Mouse (Mus musculus) frontal cortex, adult 2 months (tissue): ENCODE measurements at regions not wholly inside any gene's neighbourhood (a gene's known extent, or its start where the extent isn't known, plus 50 kb on each side); places are given as distances from the start of the nearest gene placed in this dataset.
A peak's percentile ranks its signal among the peaks of the same experiment; 100 is the strongest.

Experiments
- DNase-seq, 2 experiments: peaks; one replicate each; pipeline ENCODE4 v3.0.0; 2022; ENCODE audit warnings: low spot score in 1 of 2; ENCODE audit errors: extremely low spot score in 1 of 2

- no peak for DNase-seq
Observed at GRCm38 (mm10) chr12:13100505-13101354, 148.3 kb downstream of the Ddx1 start.

GRCm38 (mm10) chr12:13094111-13094851 is 152.6 kb upstream of the Mycn start:
- peak; percentile 23 to 67 for DNase-seq

GRCm38 (mm10) chr12:13085951-13086350 is 144.2 kb upstream of the Mycn start:
- no peak for DNase-seq

- no peak for DNase-seq
Observed at GRCm38 (mm10) chr12:13085484-13085883, 143.8 kb upstream of the Mycn start.

GRCm38 (mm10) chr12:13083337-13084054 is 141.8 kb upstream of the Mycn start:
- DNase-seq, result peak in 1 of 2 experiments; percentile 28

GRCm38 (mm10) chr12:13080791-13081190 is 139.1 kb upstream of the Mycn start:
- DNase-seq, result no peak

GRCm38 (mm10) chr12:13079832-13080231 is 138.1 kb upstream of the Mycn start:
- peak in 1 of 2 experiments; percentile 38 for DNase-seq

- no peak for DNase-seq
Observed at GRCm38 (mm10) chr12:13077689-13078088, 136.0 kb upstream of the Mycn start.

GRCm38 (mm10) chr12:13076699-13077287 is 135.1 kb upstream of the Mycn start:
- DNase-seq, result no peak

- DNase-seq, result no peak
Observed at GRCm38 (mm10) chr12:13073126-13073886, 131.6 kb upstream of the Mycn start.

GRCm38 (mm10) chr12:13067295-13067694 is 125.6 kb upstream of the Mycn start:
- DNase-seq, result no peak

GRCm38 (mm10) chr12:13066604-13067181 is 125.0 kb upstream of the Mycn start:
- DNase-seq, result no peak

- DNase-seq, result no peak
Observed at GRCm38 (mm10) chr12:13059473-13059872, 117.8 kb upstream of the Mycn start.

GRCm38 (mm10) chr12:13056246-13056645 is 114.5 kb upstream of the Mycn start:
- peak in 1 of 2 experiments; percentile 53 for DNase-seq

GRCm38 (mm10) chr12:13054611-13055010 is 112.9 kb upstream of the Mycn start:
- peak in 1 of 2 experiments; percentile 45 for DNase-seq

GRCm38 (mm10) chr12:13053746-13054145 is 112.0 kb upstream of the Mycn start:
- DNase-seq, result peak in 1 of 2 experiments; percentile 66

GRCm38 (mm10) chr12:13052845-13053623 is 111.3 kb upstream of the Mycn start:
- DNase-seq, result no peak

GRCm38 (mm10) chr12:13052164-13052563 is 110.5 kb upstream of the Mycn start:
- no peak for DNase-seq

GRCm38 (mm10) chr12:13049659-13050058 is 107.9 kb upstream of the Mycn start:
- no peak for DNase-seq
